Mouse (Mus musculus): Measurements from ENCODE around the gene Ppp1r32.

The Ppp1r32 gene

GRCm38 (mm10) chr19:10425484-10426270, 57.1 kb downstream of the Ppp1r32 start:
- no peak for DNase-seq (ENCODE audit: low spot score in 2 of 2)

GRCm38 (mm10) chr19:10424751-10425150, 58.0 kb downstream of the Ppp1r32 start:
- no peak for DNase-seq (ENCODE audit: low spot score in 2 of 2)
